Mouse (Mus musculus) spleen, adult 2 months (tissue): ENCODE results near the gene Mrpl54. TPM values are rescaled to one million over a fixed set of nuclear protein-coding genes. Genes with fewer than 3 reads are reported as not detected.

ENCODE experiments used
- DNase-seq, 2 experiments: peaks; one replicate each; pipeline versions ENCODE4 v3.0.0 to v3.0.0-alpha.2; 2012 to 2021; ENCODE audit warnings: low spot score in 2 of 2, low read depth in 1 of 2
- H3K27ac ChIP-seq: fragments of 200-500 bp; 2 replicates; pipeline ENCODE4 v1.5.1; 2012; ENCODE audit warnings: low read length, inconsistent platforms; ENCODE audit not compliant: insufficient read depth
- H3K27me3 ChIP-seq: fragments of 200-500 bp; 2 replicates; pipeline ENCODE4 v1.6.1; 2012; ENCODE audit warnings: mild to moderate bottlenecking, moderate library complexity, low read length, inconsistent platforms; ENCODE audit not compliant: control insufficient read depth, insufficient read depth
- H3K36me3 ChIP-seq: fragments of 200-500 bp; 2 replicates; pipeline ENCODE4 v1.6.1; 2012; ENCODE audit warnings: mild to moderate bottlenecking, low read length, inconsistent platforms; ENCODE audit not compliant: control insufficient read depth, insufficient read depth
- H3K4me1 ChIP-seq: fragments of 200-500 bp; 2 replicates; pipeline ENCODE4 v1.6.1; 2011; ENCODE audit warnings: inconsistent platforms; ENCODE audit not compliant: control insufficient read depth, insufficient read depth, insufficient read length
- H3K4me3 ChIP-seq: fragments of 200-500 bp; 2 replicates; pipeline ENCODE4 v1.5.1; 2011; ENCODE audit warnings: mild to moderate bottlenecking, inconsistent platforms; ENCODE audit not compliant: insufficient read depth, insufficient read length; ENCODE audit errors: extremely low read depth
- CTCF ChIP-seq: fragments of 200-500 bp; IDR thresholded peaks from 2 replicates; pipeline ENCODE4 v1.5.1; 2011; ENCODE audit warnings: mild to moderate bottlenecking, inconsistent platforms; ENCODE audit not compliant: insufficient read depth, insufficient read length, insufficient replicate concordance; ENCODE audit errors: extremely low read depth
- POLR2A ChIP-seq: fragments of 200-500 bp; IDR thresholded peaks from 2 replicates; pipeline ENCODE4 v1.6.1; 2011; ENCODE audit warnings: low read depth, low read length, inconsistent platforms
- WGBS: fragments of 180-500 bp; shearing (Covaris S2); methylation state at CpG from one replicate; pipeline ENCODE4 v1.1.7; 2018; 5-methylcytosine and 5-hydroxymethylcytosine counted together
- polyA plus RNA-seq: library from polyadenylated mRNA; depleted of rRNA; stranded (reverse); fragments of >200 nt; gene quantifications from 2 replicates; pipeline ENCODE4 v1.2.3, GENCODE M21; 2012

The Mrpl54 gene
- polyA plus RNA-seq, 1 experiment: 63.6 TPM

- no peak for TF ChIP-seq CTCF
- no peak for TF ChIP-seq POLR2A
- 77% methylated on average over 10 of the region's 10 CpGs for WGBS
- Histone ChIP-seq H3K27ac (no peak overlapping the region), H3K4me1 (no peaks in the 10 kb centered on the region), H3K4me3 (no peak overlapping the region), H3K27me3 (no peaks in the 10 kb centered on the region), H3K36me3 (peaks cover 2% of the 10 kb centered on the region)
- DNase-seq: no peak
Observed at GRCm38 (mm10) chr10:81279496-81279895, 12.8 kb upstream of the Mrpl54 start.

DNA sequence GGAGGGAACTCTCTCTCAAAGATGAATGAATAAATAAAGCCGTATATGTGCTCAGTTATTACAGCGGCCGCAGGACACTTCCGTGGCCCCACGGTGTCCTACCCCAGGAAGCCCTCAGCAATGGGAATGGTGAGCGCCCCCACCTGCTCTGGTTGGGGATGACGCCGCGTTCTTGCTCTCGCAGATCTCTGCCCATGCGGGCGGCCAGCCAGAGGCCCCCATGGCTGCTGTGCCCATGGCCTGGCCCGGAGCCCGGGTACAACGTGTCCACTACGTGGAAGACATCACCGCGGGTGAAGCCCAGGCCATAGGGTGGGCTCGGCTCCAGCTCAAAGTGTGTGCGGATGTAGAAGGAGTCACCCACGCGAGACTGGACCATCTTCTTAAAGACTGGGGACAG is 10.9 kb upstream of the Mrpl54 start:
- WGBS: 94% methylated on average over 22 of the region's 22 CpGs
- TF ChIP-seq CTCF (no peak), POLR2A (no peak)
- peaks cover 14% of the 10 kb centered on the region for H3K36me3 ChIP-seq

GRCm38 (mm10) chr10:81273842-81274241 is 7.1 kb upstream of the Mrpl54 start:
- TF ChIP-seq POLR2A: no peak
- TF ChIP-seq CTCF: no peak
- Histone ChIP-seq H3K4me3 (no peak overlapping the region), H3K27ac (no peak overlapping the region), H3K4me1 (peaks cover 2% of the 10 kb centered on the region; the same call in 1 of the 2 replicates), H3K36me3 (peaks cover 27% of the 10 kb centered on the region), H3K27me3 (no peaks in the 10 kb centered on the region)
- 95% methylated on average over 19 of the region's 19 CpGs for WGBS
- DNase-seq: no peak

More for the DNA sequence above, 10.9 kb upstream of the Mrpl54 start:
- no peak overlapping the region for H3K4me3 ChIP-seq
- no peaks in the 10 kb centered on the region for H3K4me1 ChIP-seq
- no peak for DNase-seq
- H3K27me3 ChIP-seq: no peaks in the 10 kb centered on the region
- H3K27ac ChIP-seq: no peak overlapping the region

DNA sequence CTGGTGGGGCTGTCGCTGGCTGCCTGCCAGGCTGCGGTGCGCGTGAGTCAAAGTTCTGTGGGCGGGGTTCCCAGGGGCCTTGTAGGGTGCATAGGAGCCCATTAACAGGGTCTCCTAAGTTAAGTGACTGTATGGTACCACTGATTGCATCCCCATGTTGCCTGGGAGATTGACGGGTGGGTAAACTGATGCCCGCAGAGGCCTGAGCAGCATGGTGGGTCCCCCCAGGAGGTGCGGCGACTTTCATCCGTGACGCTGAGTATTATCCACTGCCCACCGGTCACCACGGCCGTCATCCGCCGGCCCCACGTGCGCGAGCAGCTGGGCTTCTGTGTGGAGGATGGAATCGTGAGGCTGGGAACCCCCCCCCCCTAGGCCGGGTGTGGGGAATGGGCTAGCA is 5.6 kb upstream of the Mrpl54 start:
- TF ChIP-seq CTCF (no peak), POLR2A (no peak)
- Histone ChIP-seq H3K27ac (no peak overlapping the region), H3K4me1 (peaks cover 9% of the 10 kb centered on the region; the same call in 1 of the 2 replicates), H3K36me3 (peaks cover 27% of the 10 kb centered on the region), H3K27me3 (no peaks in the 10 kb centered on the region), H3K4me3 (no peak overlapping the region)
- DNase-seq: no peak
- WGBS: 95% methylated on average over 21 of the region's 21 CpGs

DNA sequence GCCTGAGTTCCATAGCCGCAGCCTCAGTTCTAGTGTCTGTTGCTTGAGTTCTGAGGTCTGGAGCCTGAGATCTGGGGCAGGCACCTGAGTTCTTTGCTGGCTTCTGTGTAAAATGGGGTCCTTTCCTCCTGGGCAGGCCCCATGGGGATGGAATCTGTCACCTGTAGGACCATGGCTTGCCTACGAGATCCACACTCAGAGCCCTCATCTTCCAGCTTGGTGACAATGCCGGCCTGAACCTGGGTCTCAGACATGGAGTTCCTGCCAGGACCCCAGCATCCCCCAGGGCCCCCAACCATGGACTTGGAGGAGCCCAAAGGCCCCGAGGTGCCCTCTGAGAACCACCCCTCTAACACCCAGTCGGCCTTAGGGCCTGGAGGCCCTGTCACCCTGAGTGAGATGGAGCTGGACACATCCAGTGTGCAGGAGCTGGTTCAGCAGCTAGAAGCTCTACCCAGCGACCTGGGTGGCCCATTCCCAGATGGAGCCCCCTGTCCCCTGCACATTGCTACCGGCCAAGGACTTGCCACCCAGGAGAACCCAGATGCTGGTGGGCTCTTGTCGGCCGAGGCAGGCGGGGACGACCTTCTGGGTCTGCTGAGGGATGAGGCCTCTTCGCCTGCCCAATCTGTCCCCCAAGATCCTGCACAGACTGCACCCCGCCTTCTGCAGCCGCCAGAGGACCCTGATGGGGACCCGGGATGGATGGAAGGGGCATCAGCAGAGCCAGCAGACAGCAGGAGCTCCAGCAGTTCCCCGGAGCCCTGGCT is 2.1 kb upstream of the Mrpl54 start:
- TF ChIP-seq POLR2A (no peak), CTCF (no peak)
- Histone ChIP-seq H3K36me3 (peaks cover 33% of the 10 kb centered on the region), H3K4me3 (peak overlapping the region; percentile 77), H3K27me3 (no peaks in the 10 kb centered on the region), H3K4me1 (peaks cover 12% of the 10 kb centered on the region; the same call in 1 of the 2 replicates), H3K27ac (no peak overlapping the region)
- DNase-seq: no peak
- 86% methylated on average over 16 of the region's 16 CpGs for WGBS

DNA sequence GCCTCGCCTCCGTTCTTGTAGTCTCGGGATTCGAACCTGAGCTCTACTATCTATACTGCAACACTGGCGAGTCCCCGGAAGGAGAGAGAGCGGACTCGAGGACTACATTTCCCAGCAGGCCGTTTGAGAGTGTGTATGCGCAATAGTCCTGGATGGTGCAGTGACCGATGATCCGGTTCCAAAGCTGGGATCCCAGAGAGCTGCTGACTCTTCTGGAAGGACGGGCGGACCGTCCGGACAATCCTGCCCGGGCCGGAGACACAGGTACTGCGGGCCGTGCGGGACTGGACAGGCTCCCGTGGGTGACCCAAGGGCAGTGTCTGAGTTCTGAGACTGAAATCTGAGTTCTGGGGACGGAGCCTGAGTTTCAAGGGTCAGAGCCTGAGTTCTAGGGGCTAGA is 1.3 kb upstream of the Mrpl54 start:
- H3K4me3 ChIP-seq: peak overlapping the region; percentile 77
- H3K4me1 ChIP-seq: peaks cover 12% of the 10 kb centered on the region; the same call in 1 of the 2 replicates
- no peak for TF ChIP-seq CTCF
- TF ChIP-seq POLR2A: no peak; the same call in 1 of the 2 replicates
- DNase-seq: peak; percentile 49 to 70
- 12% methylated on average over 23 of the region's 23 CpGs for WGBS
- H3K27ac ChIP-seq: 0 out of 2 replicates have a peak overlapping the region, but pooled peaks have one; percentile 31
- H3K36me3 ChIP-seq: peaks cover 29% of the 10 kb centered on the region
- no peaks in the 10 kb centered on the region for H3K27me3 ChIP-seq

DNA sequence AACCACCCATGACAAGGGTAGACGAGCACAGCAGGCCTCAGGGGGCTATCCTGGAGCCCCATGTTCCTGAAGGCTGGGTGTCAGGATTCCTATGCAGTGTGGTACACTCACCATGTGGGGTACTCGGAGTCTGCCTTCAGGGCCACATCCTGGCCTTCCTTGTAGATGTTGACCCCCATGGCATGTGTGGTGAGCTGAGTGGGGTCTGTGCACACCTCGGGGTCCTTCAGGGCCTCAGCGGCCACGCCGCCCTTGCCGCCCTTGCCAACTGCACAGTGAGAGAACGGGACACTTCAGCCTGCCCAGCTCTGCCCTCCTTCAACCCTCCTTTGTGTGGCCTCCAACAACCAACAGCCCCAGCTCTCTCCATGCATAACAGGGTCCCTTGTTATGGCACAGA is 1.2 kb downstream of the Mrpl54 start:
- WGBS: 89% methylated on average over 8 of the region's 8 CpGs
- H3K4me3 ChIP-seq: no peak overlapping the region
- TF ChIP-seq CTCF: no peak
- TF ChIP-seq POLR2A: no peak

More for the DNA sequence above, 1.2 kb downstream of the Mrpl54 start:
- no peak for DNase-seq
- H3K27me3 ChIP-seq: no peaks in the 10 kb centered on the region
- H3K4me1 ChIP-seq: peaks cover 12% of the 10 kb centered on the region; the same call in 1 of the 2 replicates
- H3K36me3 ChIP-seq: peaks cover 17% of the 10 kb centered on the region
- no peak overlapping the region for H3K27ac ChIP-seq
